Mouse (Mus musculus): ENCODE measurements around the gene Snx18.

The Snx18 gene
- long read RNA-seq, experiment 1, full-length matches to known transcripts: 5 of 7 reads
- long read RNA-seq, experiment 1, partial matches to known transcripts: 0 of 7 reads
- long read RNA-seq, experiment 1, other reads (novel, unspliced or antisense): 2 of 7 reads
- long read RNA-seq, experiment 2, full-length matches to known transcripts: 6 of 8 reads
- long read RNA-seq, experiment 2, partial matches to known transcripts: 0 of 8 reads
- long read RNA-seq, experiment 2, other reads (novel, unspliced or antisense): 2 of 8 reads

GRCm38 (mm10) chr13:113617891-113618823 lies at the start of gene Snx18:
Gene Snx18, minus strand, starts transcription at chr13:113618564.
- intact Hi-C loops (cut with DNase I): loop anchor here (5.0 kb wide), 3 partner anchors 296 to 571 kb away; partner anchors contain the start of gene Gpx8

GRCm38 (mm10) chr13:113663883-113664282 lies 45.5 kb upstream of the Snx18 start:
- intact Hi-C loops (cut with DNase I): no loop called here

- intact Hi-C loops (cut with DNase I): no loop called here
These were observed 44.9 kb upstream of the Snx18 start, which contains the start of gene Hspb3 for GRCm38 (mm10) chr13:113663151-113663779. Gene Hspb3, minus strand, starts transcription at chr13:113663676.

GRCm38 (mm10) chr13:113661826-113662271 lies 43.5 kb upstream of the Snx18 start:
- intact Hi-C loops (cut with DNase I): no loop called here

- intact Hi-C loops (cut with DNase I): no loop called here
These were observed 42.4 kb upstream of the Snx18 start for GRCm38 (mm10) chr13:113660576-113661310.

GRCm38 (mm10) chr13:113657204-113657603 lies 38.8 kb upstream of the Snx18 start:
- intact Hi-C loops (cut with DNase I): no loop called here

- intact Hi-C loops (cut with DNase I): no loop called here
These were observed 38.3 kb upstream of the Snx18 start for GRCm38 (mm10) chr13:113656639-113657038.

GRCm38 (mm10) chr13:113655511-113655910 lies 37.1 kb upstream of the Snx18 start:
- intact Hi-C loops (cut with DNase I): no loop called here

- intact Hi-C loops (cut with DNase I): loop anchor here (1.0 to 5.0 kb wide), 2 partner anchors 26 to 226 kb away; no protein-coding TSS in a partner anchor
These were observed 22.7 kb upstream of the Snx18 start for GRCm38 (mm10) chr13:113640944-113641597.

- intact Hi-C loops (cut with DNase I): no loop called here
These were observed 20.6 kb upstream of the Snx18 start for GRCm38 (mm10) chr13:113638914-113639313.

GRCm38 (mm10) chr13:113635799-113636222 lies 17.4 kb upstream of the Snx18 start:
- intact Hi-C loops (cut with DNase I): no loop called here

GRCm38 (mm10) chr13:113634732-113635481 lies 16.5 kb upstream of the Snx18 start:
- intact Hi-C loops (cut with DNase I): no loop called here

GRCm38 (mm10) chr13:113632506-113632905 lies 14.1 kb upstream of the Snx18 start:
- intact Hi-C loops (cut with DNase I): no loop called here

- intact Hi-C loops (cut with DNase I): no loop called here
These were observed 9.2 kb upstream of the Snx18 start for GRCm38 (mm10) chr13:113627601-113628000.

- intact Hi-C loops (cut with DNase I): no loop called here
These were observed 4.5 kb upstream of the Snx18 start for GRCm38 (mm10) chr13:113622865-113623255.

- intact Hi-C loops (cut with DNase I): no loop called here
These were observed 3.9 kb upstream of the Snx18 start for GRCm38 (mm10) chr13:113622122-113622864.

- intact Hi-C loops (cut with DNase I): loop anchor here (1.0 to 5.0 kb wide), 4 partner anchors 282 to 572 kb away; partner anchors contain the start of gene Gpx8
These were observed 639 bp upstream of the Snx18 start for GRCm38 (mm10) chr13:113619003-113619402.

- intact Hi-C loops (cut with DNase I): loop anchor here (5.0 kb wide), 3 partner anchors 295 to 570 kb away; partner anchors contain the start of gene Gpx8
These were observed 950 bp downstream of the Snx18 start for GRCm38 (mm10) chr13:113617338-113617890.

All from adrenal gland (tissue).